Mouse (Mus musculus) WW6 (cell line): ENCODE results near the gene Gm20825.
"Not testable (repeated sequence)": the region's sequence is repeated elsewhere in the genome, so short reads cannot be mapped to it uniquely, and the experiment has no call there.

ENCODE experiments used
- DNase-seq: peaks from one replicate; pipeline ENCODE4 v3.0.0-alpha.2; 2013; ENCODE audit warnings: low read depth, low spot score

The Gm20825 gene

DNA sequence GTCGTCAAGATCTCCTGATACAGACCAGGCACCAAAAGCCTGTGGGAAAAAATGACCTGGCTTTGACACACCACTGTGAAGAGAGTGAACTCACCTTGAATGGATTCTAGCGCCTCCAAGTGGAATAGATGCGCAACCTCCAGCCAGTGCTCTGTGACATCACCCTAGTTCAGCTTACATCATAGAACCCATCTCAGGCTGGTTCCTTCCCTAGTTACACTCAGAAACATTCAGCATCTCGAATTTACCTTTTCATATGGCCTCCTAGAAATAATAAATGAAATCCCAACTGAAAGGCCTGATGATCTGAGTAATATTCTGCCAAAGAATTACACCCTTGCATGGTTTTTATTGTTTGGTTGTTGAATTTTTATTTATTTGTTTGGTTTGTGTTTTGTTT is at the start of gene Gm20825:
Gm20825 (minus strand) TSS at position 101 of the 400 bp plus-strand sequence.
- not testable (repeated sequence) for DNase-seq
